Mouse (Mus musculus) intestine, postnatal 0 days (tissue): ENCODE data around the gene AI597479. TPM values are rescaled to one million over a fixed set of nuclear protein-coding genes. Genes with fewer than 3 reads are reported as not detected.

Experiments
- ATAC-seq: fragments of 200-750 bp; cut with Nextera tagmentation; 2 replicates; pipeline ENCODE4 v1.8.0; 2017; ENCODE audit warnings: mild to moderate bottlenecking, moderate TSS enrichment, moderate library complexity
- H3K27ac ChIP-seq: fragments of 300-500 bp; sonication (generic); 2 replicates; pipeline ENCODE4 v1.5.1; 2014; ENCODE audit warnings: mild to moderate bottlenecking, low read depth, low read length, moderate library complexity
- H3K27me3 ChIP-seq: fragments of 300-500 bp; sonication (generic); replicated peaks from 2 replicates; pipeline ENCODE4 v1.6.1; 2014; ENCODE audit warnings: low read length, mixed read lengths; ENCODE audit not compliant: control insufficient read depth, insufficient read depth
- H3K36me3 ChIP-seq: fragments of 300-500 bp; sonication (generic); 2 replicates; pipeline ENCODE4 v1.6.1; 2014; ENCODE audit warnings: mild to moderate bottlenecking, moderate library complexity; ENCODE audit not compliant: control insufficient read depth, insufficient read depth
- H3K4me1 ChIP-seq: fragments of 300-500 bp; sonication (generic); replicated peaks from 2 replicates; pipeline ENCODE4 v1.6.1; 2014; ENCODE audit warnings: antibody characterized with exemption, low read length, mixed read lengths; ENCODE audit not compliant: control insufficient read depth, insufficient read depth
- H3K4me2 ChIP-seq: fragments of 300-500 bp; sonication (generic); replicated peaks from 2 replicates; pipeline ENCODE4 v1.6.1; 2014; ENCODE audit warnings: low read depth, mild to moderate bottlenecking, moderate library complexity
- H3K4me3 ChIP-seq: fragments of 300-500 bp; sonication (generic); 2 replicates; pipeline ENCODE4 v1.5.1; 2014; ENCODE audit warnings: low read depth, low read length
- H3K9ac ChIP-seq: fragments of 300-500 bp; sonication (generic); 2 replicates; pipeline ENCODE4 v1.6.1; 2014; ENCODE audit warnings: mild to moderate bottlenecking, low read depth, low read length
- H3K9me3 ChIP-seq: fragments of 300-500 bp; sonication (generic); 2 replicates; pipeline ENCODE4 v1.6.1; 2016; ENCODE audit warnings: mixed run types; ENCODE audit not compliant: control insufficient read depth
- CTCF ChIP-seq: sonication (generic); IDR thresholded peaks from 2 replicates; pipeline ENCODE4 v1.5.1; 2016; ENCODE audit warnings: low read depth, mild to moderate bottlenecking, control low read depth, antibody characterized with exemption, moderate library complexity
- WGBS: fragments of 180-500 bp; shearing (Covaris S2); extraction: QIAGEN DNeasy Blood & Tissue Kit; methylation state at CpG from one replicate; pipeline ENCODE4 v1.1.7; 2014; 5-methylcytosine and 5-hydroxymethylcytosine counted together
- polyA plus RNA-seq: library from polyadenylated mRNA; unstranded; fragments of >200 nt; fragmentation: Nextera tagmentation; extraction: Ambion mirVana; gene quantifications from 2 replicates; pipeline ENCODE4 v1.2.1, GENCODE M21; 2015

AI597479 gene
- polyA plus RNA-seq, 1 experiment from 2014 or later: 8.6 TPM

GRCm38 (mm10) chr1:43072028-43072427 lies 26.5 kb upstream of the AI597479 start:
- 91% methylated on average over 8 of the region's 8 CpGs for WGBS
- TF ChIP-seq CTCF: no peak
- Histone ChIP-seq H3K4me1 (no peaks in the 10 kb centered on the region), H3K36me3 (peaks cover 34% of the 10 kb centered on the region), H3K4me2 (no peak overlapping the region), H3K27ac (no peak overlapping the region), H3K9ac (no peak overlapping the region), H3K4me3 (no peak overlapping the region), H3K9me3 (no peaks in the 10 kb centered on the region), H3K27me3 (no peaks in the 10 kb centered on the region)
- no peak for ATAC-seq

GRCm38 (mm10) chr1:43072561-43072960 lies 25.9 kb upstream of the AI597479 start:
- no peaks in the 10 kb centered on the region for H3K27me3 ChIP-seq
- WGBS: 68% methylated on average over 1 of the region's 1 CpGs
- H3K4me3 ChIP-seq: no peak overlapping the region
- no peaks in the 10 kb centered on the region for H3K4me1 ChIP-seq
- TF ChIP-seq CTCF: no peak
- no peak overlapping the region for H3K9ac ChIP-seq
- peaks cover 28% of the 10 kb centered on the region for H3K36me3 ChIP-seq
- H3K9me3 ChIP-seq: no peaks in the 10 kb centered on the region
- no peak overlapping the region for H3K4me2 ChIP-seq
- no peak for ATAC-seq
- H3K27ac ChIP-seq: no peak overlapping the region

GRCm38 (mm10) chr1:43074791-43075190 lies 23.7 kb upstream of the AI597479 start:
- H3K4me2 ChIP-seq: no peak overlapping the region
- H3K4me1 ChIP-seq: no peaks in the 10 kb centered on the region
- no peak overlapping the region for H3K4me3 ChIP-seq
- no peak for TF ChIP-seq CTCF
- no peak for ATAC-seq
- no peak overlapping the region for H3K9ac ChIP-seq
- no peak overlapping the region for H3K27ac ChIP-seq
- 93% methylated on average over 2 of the region's 2 CpGs for WGBS
- no peaks in the 10 kb centered on the region for H3K9me3 ChIP-seq
- H3K36me3 ChIP-seq: peaks cover 21% of the 10 kb centered on the region
- H3K27me3 ChIP-seq: no peaks in the 10 kb centered on the region

- no peak for TF ChIP-seq CTCF
- Histone ChIP-seq H3K4me2 (no peak overlapping the region), H3K4me3 (no peak overlapping the region), H3K27ac (no peak overlapping the region), H3K9ac (no peak overlapping the region), H3K4me1 (no peaks in the 10 kb centered on the region), H3K9me3 (no peaks in the 10 kb centered on the region), H3K36me3 (peaks cover 15% of the 10 kb centered on the region), H3K27me3 (no peaks in the 10 kb centered on the region)
- WGBS: 59% methylated on average over 2 of the region's 2 CpGs
- ATAC-seq: no peak
These were observed 20.4 kb upstream of the AI597479 start for GRCm38 (mm10) chr1:43078124-43078523.

GRCm38 (mm10) chr1:43082946-43083345 lies 15.6 kb upstream of the AI597479 start:
- Histone ChIP-seq H3K9me3 (no peaks in the 10 kb centered on the region), H3K27me3 (no peaks in the 10 kb centered on the region), H3K36me3 (no peaks in the 10 kb centered on the region; the same call in 1 of the 2 replicates), H3K4me2 (no peak overlapping the region), H3K27ac (no peak overlapping the region), H3K4me1 (no peaks in the 10 kb centered on the region), H3K9ac (no peak overlapping the region), H3K4me3 (no peak overlapping the region)
- ATAC-seq: no peak
- WGBS: 69% methylated on average over 5 of the region's 5 CpGs
- no peak for TF ChIP-seq CTCF

GRCm38 (mm10) chr1:43090418-43090817 lies 8.1 kb upstream of the AI597479 start:
- no peaks in the 10 kb centered on the region; the same call in 1 of the 2 replicates for H3K36me3 ChIP-seq
- H3K4me1 ChIP-seq: no peaks in the 10 kb centered on the region
- no peak overlapping the region for H3K4me2 ChIP-seq
- H3K27me3 ChIP-seq: no peaks in the 10 kb centered on the region
- no peaks in the 10 kb centered on the region for H3K9me3 ChIP-seq
- no peak overlapping the region for H3K27ac ChIP-seq
- no peak overlapping the region for H3K4me3 ChIP-seq
- H3K9ac ChIP-seq: no peak overlapping the region
- no peak for ATAC-seq
- WGBS: 74% methylated on average over 1 of the region's 1 CpGs
- TF ChIP-seq CTCF: no peak
